Mouse (Mus musculus) natural killer cell, adult 2 months (primary cell): ENCODE results near the gene Oas3.

Experiments used
- DNase-seq, 2 experiments: peaks; one replicate each; pipeline ENCODE4 v3.0.0; 2022; ENCODE audit warnings: low spot score in 2 of 2

Oas3 gene

DNA sequence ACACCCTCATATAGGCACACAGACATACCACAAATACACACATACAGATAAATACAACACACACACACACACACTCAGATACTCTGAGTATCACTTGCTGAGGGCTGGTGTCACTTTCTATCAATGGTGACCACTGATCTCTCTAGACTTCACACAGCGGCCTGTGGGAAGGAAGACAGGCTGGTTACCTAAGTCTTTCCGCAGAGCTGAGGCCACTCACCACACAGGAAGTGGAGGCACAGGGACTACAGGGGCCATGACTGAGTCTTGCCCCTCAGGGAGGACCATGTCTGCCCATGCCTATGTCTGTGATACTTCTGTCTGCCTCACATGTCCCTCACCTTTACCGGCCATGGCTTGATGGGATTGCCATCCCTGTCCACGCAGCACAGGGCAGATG is 23.2 kb downstream of the Oas3 start:
- DNase-seq: peak; percentile 35 to 58

DNA sequence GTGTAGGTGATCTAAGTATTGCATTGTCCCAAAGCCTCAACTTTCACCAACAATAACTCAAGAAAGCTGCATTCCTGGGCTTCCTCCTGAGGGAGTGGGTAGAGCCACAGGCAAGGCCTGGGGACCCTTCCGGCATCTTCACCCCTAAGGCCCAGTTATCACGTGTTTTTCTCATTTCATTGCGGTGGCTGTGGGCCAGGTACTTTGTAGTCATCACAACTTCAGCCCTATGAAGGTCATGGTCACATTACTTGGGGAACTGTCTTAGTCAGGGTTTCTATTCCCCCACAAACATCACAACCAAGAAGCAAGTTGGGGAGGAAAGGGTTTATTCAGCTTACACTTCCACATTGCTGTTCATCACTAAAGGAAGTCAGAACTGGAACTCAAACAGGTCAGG is 24.7 kb downstream of the Oas3 start:
- no peak for DNase-seq

GRCm38 (mm10) chr5:120751206-120751605 is 26.3 kb downstream of the Oas3 start:
- no peak for DNase-seq

GRCm38 (mm10) chr5:120749688-120750087 is 27.8 kb downstream of the Oas3 start, which contains the start of gene Oas2:
Oas2 (minus strand) TSS chr5:120749853.
- no peak for DNase-seq

DNA sequence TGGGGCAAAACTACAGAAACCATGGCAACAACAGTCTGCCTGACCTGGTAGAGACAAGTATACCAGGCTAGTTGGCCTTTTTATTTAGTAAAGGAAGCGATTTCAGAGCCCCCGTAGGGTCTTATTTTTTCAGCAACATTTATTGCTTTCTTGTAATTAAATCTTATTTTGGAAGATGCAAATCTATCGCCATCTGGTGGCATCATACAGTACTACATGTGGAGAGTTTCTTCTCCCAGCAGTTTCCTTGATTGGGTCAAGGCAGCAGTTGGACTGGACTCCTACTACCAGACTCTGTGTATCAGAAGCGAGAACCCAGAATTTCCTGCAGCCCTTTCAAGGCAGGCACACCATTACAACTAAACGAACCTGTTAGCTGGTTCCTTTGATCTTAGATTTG is 31.0 kb downstream of the Oas3 start:
- DNase-seq: peak; percentile 41 to 44

DNA sequence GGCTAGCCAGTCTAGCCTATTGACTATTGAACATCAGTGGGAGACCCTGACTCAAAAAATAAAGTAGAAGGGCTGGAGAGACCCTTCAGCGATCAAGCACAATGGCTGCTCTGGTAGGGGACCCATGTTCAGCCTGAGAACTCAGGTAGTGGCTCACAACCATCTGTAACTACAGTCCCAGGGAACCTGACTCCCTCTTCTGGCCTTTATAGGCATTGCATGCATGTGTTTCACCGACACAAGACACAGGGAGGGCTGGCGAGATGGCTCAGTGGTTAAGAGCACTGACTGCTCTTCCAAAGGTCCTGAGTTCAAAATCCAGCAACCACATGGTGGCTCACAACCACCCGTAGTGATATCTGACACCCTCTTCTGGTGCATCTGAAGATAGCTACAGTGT is 35.3 kb downstream of the Oas3 start:
- peak; percentile 47 to 62 for DNase-seq

- DNase-seq: no peak
Measured at GRCm38 (mm10) chr5:120734380-120734990, 43.0 kb downstream of the Oas3 start.

DNA sequence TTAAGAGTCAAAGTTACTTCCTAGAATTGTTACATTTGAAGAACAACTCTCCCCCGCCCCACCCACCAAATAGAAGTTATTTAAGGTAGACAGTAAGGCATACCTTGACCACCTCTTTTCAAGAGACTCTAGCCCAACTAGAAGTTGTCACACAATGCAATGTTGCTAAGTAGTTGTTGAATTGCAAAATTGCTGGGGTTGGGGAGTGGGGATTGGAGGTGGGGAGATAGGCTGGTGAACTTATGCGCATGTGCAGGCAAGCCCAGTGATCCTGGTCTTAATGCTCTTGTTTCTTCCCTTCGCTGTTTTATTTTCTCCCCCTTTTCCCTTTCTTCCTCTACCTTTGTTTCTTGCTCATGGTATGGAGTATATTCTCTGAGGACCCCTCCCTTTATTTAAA is 43.8 kb downstream of the Oas3 start:
- no peak for DNase-seq

DNA sequence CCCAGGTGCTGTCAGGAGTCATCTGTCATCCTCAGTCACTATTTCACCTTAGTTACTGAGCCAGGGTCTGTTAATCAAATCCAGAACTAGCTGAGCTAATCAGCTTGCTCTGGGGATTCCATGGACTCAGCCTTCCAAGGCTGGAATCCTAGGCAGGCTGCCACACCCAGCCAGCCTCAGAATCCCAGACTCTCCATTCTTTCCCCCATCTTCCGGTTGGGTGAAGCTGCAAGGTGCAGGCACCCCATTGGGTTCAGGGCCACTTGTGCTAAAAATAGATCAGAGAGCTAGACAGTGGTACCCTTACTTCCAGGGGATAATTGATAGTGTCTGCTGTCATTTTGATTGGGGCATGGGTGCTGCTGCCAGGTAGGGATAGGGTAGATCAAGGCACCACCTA is 44.7 kb downstream of the Oas3 start:
- no peak for DNase-seq

DNA sequence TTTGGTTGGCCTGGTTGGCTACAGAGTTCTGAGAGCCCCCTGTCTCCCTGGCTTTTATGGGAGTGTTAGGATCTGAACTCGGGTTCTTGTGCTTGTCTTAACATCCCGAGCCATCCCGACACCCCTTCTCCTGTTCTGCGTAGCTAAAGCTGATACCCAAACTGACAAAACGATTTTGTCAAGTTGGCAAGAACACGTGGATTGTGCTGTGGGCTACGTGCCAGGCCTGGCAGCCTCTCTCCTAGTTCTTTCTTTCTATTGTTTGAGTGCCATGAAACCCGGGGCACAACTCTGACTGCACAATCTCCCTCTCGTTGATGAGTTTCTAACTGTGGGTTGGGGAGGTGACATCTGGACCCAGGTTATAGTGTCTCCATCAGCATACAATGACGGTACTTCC is 48.1 kb downstream of the Oas3 start:
- DNase-seq: no peak

GRCm38 (mm10) chr5:120725811-120726455 is 51.5 kb downstream of the Oas3 start:
- DNase-seq: no peak

- DNase-seq: no peak
Measured at GRCm38 (mm10) chr5:120721005-120721404, 56.5 kb downstream of the Oas3 start.

- DNase-seq: no peak
Measured at GRCm38 (mm10) chr5:120718600-120719378, 58.7 kb downstream of the Oas3 start.

GRCm38 (mm10) chr5:120717136-120717535 is 60.3 kb downstream of the Oas3 start:
- DNase-seq: no peak

GRCm38 (mm10) chr5:120714314-120714713 is 63.1 kb downstream of the Oas3 start:
- DNase-seq: peak; percentile 70 to 87

GRCm38 (mm10) chr5:120712721-120713120 is 64.7 kb downstream of the Oas3 start:
- DNase-seq: no peak

- no peak for DNase-seq
Measured at GRCm38 (mm10) chr5:120711827-120712226, 65.6 kb downstream of the Oas3 start, which contains the start of gene Dtx1. Dtx1 (minus strand) TSS chr5:120711927.

DNA sequence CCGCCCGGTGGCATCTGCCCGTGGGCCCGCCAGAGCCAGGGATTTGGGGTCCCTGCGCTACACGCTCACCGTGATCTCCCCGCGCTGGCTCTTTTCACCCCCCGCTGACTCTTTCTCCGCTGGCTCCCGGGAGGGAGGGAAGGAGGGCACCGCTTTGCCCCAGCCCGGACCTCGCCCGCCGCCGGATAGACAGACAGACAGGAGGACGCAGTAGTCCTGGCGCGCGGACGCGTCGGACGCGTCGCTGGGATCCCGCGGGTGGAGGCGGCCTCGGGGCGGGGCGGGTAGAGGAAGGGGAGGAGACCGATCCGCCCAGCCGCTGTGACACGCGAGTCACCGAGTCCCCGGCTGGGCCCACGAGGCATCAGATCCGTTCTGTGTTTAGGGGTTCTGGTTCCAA is 66.0 kb downstream of the Oas3 start:
- peak; percentile 54 to 74 for DNase-seq

- DNase-seq: no peak
Measured at GRCm38 (mm10) chr5:120710826-120711248, 66.6 kb downstream of the Oas3 start.

DNA sequence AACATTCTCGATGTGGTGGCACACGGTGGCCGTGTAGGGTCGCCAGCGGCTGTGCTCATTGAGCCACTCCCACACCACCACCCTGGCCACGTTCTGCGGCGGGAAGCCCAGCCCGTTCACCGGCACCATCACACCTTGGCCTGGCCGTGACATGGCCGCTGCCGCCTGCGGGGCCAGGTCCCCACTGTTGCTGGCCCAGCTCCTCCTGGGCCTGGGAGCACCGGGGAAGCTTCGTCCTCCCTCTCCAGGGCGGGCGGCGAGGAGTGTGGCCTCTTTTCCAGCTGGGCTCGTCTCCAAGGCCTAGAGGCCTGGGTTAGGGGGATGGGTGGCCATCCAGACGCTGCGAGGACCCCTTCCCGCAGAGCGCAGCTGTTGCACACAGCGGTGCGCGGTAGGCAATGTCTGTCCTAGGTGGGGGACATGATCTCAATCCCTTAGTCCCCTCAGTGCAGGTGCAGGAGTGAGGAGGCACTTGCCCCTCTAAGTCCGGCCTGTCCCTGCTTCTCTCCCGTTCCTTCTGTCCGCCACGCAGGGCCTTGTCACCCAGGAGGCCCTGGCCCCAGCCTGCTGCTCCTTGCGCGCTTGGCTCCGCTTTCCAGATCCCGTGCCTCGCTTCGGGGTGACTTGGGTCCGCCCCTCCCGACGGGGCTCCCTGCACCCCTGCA is 67.2 kb downstream of the Oas3 start:
- no peak for DNase-seq

DNA sequence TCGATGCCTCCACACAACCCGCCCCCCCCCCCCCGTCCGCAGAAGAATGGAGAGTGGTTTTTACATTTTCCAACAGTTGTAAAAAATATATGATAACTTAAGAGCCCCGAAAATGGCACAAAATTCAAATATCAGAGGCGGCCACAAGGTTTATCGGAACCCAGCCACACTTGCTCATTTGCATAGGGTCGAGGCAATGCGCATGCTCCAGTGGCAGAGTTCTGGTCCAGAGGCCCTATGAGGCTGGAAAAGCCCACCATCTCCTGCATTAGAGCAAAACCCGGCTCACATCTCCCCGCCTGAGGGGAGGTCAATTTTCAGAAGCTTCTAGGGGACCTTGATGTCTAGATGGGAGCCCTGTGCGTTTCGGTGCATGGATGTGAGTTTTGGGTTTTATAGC is 70.5 kb downstream of the Oas3 start:
- DNase-seq: peak in 1 of 2 experiments; percentile 48

DNA sequence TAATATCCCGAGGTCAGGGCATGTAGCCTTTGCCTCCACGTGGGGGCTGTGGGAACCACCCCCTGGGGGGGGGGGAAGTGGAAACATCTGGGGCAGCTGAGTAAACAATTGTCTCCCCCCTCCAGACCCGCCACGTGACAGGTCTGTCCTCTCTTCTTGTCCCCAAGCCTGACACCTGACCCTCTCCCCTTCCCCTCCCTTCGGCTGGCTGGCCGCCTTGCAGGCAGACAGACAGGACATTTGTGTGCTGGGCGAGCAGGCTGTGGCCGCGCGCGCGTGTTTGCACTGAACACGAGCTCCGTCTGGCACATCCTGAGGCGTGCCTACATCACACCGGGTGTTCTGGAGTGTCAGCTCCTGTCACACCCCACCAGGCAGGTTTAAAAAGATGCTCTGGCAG is 70.9 kb downstream of the Oas3 start:
- DNase-seq: peak; percentile 38 to 70
